Mouse (Mus musculus) cerebellum, adult 2 months (tissue): ENCODE results near the gene Abca1. TPM values are rescaled to one million over a fixed set of nuclear protein-coding genes. Genes with fewer than 3 reads are reported as not detected.

Source experiments
- DNase-seq, 2 experiments: peaks; one replicate each; pipeline ENCODE4 v3.0.0; 2021
- H3K27ac ChIP-seq: fragments of 200-500 bp; 2 replicates; pipeline ENCODE4 v1.5.1; 2012; ENCODE audit warnings: low read length, control low read depth, inconsistent platforms; ENCODE audit not compliant: insufficient read depth
- H3K27me3 ChIP-seq: fragments of 200-500 bp; 2 replicates; pipeline ENCODE4 v1.6.1; 2012; ENCODE audit warnings: inconsistent platforms, mild to moderate bottlenecking, low read length, moderate library complexity; ENCODE audit not compliant: control insufficient read depth, insufficient read depth
- H3K4me1 ChIP-seq: fragments of 200-500 bp; 2 replicates; pipeline ENCODE4 v1.6.1; 2011; ENCODE audit warnings: low read length; ENCODE audit not compliant: control insufficient read depth, insufficient read depth
- H3K4me3 ChIP-seq: fragments of 200-500 bp; replicated peaks from 2 replicates; pipeline ENCODE3; 2011; ENCODE audit warnings: mild to moderate bottlenecking, low read depth, low read length, control low read depth; ENCODE audit not compliant: insufficient read depth
- CTCF ChIP-seq: fragments of 200-500 bp; IDR thresholded peaks from 2 replicates; pipeline ENCODE4 v1.5.1; 2011; ENCODE audit warnings: low read depth, mild to moderate bottlenecking, control low read depth, low read length, moderate library complexity, borderline replicate concordance; ENCODE audit not compliant: insufficient read depth
- POLR2A ChIP-seq: fragments of 200-500 bp; IDR thresholded peaks from 2 replicates; pipeline ENCODE4 v1.6.1; 2011; ENCODE audit warnings: low read length, control low read depth, borderline replicate concordance; ENCODE audit not compliant: insufficient read depth
- WGBS: fragments of 180-500 bp; shearing (Covaris S2); methylation state at CpG from one replicate; pipeline ENCODE4 v1.1.7; 2018; 5-methylcytosine and 5-hydroxymethylcytosine counted together
- polyA plus RNA-seq: library from polyadenylated mRNA; depleted of rRNA; stranded (reverse); fragments of >200 nt; gene quantifications from 2 replicates; pipeline ENCODE4 v1.2.3, GENCODE M21; 2012

Abca1 gene
- polyA plus RNA-seq, 1 experiment = 10.0 TPM

DNA sequence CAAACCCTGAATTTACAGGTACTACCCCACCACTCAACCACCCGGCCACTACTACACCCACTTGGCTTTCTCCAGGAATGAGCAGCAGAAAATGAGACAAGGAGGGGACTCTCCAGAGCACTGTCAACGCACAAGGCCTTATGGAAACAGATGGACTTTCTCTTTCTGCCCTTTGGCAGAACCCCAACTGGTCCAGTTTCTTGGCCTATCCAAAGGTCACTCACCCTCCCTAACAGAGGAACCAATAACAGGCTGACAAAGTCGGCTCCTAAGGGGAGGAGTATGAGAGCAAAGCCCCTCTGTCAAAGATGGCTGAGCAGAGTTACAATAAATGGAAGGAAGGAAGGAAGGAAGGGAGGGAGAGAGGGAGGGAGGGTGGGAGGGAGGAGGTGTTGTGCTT lies 65.4 kb downstream of the Abca1 start:
- H3K27me3 ChIP-seq = no peaks in the 10 kb centered on the region
- H3K4me3 ChIP-seq = no peak overlapping the region
- no peak for DNase-seq
- no peak overlapping the region for H3K27ac ChIP-seq
- no peaks in the 10 kb centered on the region; the same call in 1 of the 2 replicates for H3K4me1 ChIP-seq
- WGBS = 40% methylated on average over 3 of the region's 3 CpGs
- TF ChIP-seq POLR2A = no peak
- no peak for TF ChIP-seq CTCF

DNA sequence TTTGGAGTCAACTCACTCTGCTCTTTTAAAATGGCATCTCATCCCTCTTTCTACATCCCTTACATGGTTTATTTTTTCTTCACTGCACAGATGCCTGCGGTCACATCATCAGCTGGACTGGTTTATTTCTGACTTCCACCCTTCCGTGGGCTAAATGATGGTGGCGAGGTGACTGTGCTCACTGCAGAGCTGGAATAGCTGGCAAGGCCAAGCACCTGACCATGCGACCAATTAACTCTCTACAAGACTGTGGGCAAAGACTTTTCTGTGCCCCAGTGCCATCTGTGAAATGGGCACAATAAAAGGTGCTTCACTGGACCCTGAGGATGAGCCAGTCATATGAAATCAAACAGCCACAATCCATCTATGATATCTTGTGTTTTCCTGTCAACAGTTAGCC lies 66.1 kb downstream of the Abca1 start:
- H3K27ac ChIP-seq = no peak overlapping the region
- no peak for DNase-seq
- H3K27me3 ChIP-seq = no peaks in the 10 kb centered on the region
- 91% methylated on average over 4 of the region's 4 CpGs for WGBS
- H3K4me3 ChIP-seq = no peak overlapping the region
- H3K4me1 ChIP-seq = no peaks in the 10 kb centered on the region; the same call in 1 of the 2 replicates
- no peak for TF ChIP-seq POLR2A
- no peak for TF ChIP-seq CTCF

DNA sequence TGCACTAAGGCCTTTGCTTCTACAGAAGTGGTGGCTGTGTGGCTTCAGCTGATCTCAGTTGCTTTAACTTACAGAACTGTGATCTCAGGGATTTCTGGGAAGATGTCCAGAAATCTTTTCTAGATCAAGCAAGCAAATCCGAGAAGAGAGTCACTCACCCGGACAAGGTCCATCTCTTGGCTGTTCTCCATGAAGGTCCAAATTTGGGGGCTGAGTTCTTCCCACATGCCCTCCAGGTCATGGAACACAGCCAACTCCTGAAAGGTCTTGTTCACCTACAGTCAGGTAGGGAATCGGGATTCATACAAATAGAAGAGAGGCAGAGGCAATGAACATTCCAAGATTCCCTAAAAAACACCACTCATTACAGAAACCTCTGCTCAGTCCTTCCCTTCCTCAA lies 70.1 kb downstream of the Abca1 start:
- Histone ChIP-seq H3K4me3 (no peak overlapping the region), H3K27me3 (no peaks in the 10 kb centered on the region), H3K27ac (no peak overlapping the region), H3K4me1 (no peaks in the 10 kb centered on the region; the same call in 1 of the 2 replicates)
- 33% methylated on average over 3 of the region's 3 CpGs for WGBS
- no peak for TF ChIP-seq POLR2A
- no peak for TF ChIP-seq CTCF
- no peak for DNase-seq

DNA sequence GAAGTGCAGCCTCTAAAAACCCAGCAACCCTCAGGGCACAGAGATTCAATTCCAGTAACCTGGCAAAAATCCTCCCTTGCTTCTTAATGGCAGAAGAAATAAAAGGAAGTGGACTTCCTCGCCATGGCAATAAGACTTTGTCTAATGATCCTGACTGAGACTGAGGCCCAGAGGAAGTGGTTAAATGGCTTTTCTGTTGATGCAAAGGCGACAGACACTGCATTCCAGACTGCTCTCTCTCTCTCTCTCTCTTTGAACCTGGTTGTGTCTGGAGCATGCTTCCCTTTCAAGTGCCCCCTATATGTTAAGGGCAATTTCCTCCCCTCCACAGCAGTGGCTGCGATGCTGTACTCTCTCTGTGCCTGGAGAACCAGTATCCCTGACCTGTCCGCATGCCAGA lies 70.7 kb downstream of the Abca1 start:
- TF ChIP-seq CTCF (no peak), POLR2A (no peak)
- no peak for DNase-seq
- no peak overlapping the region for H3K4me3 ChIP-seq
- 83% methylated on average over 4 of the region's 4 CpGs for WGBS
- H3K27me3 ChIP-seq = no peaks in the 10 kb centered on the region
- H3K27ac ChIP-seq = no peak overlapping the region
- H3K4me1 ChIP-seq = no peaks in the 10 kb centered on the region; the same call in 1 of the 2 replicates

DNA sequence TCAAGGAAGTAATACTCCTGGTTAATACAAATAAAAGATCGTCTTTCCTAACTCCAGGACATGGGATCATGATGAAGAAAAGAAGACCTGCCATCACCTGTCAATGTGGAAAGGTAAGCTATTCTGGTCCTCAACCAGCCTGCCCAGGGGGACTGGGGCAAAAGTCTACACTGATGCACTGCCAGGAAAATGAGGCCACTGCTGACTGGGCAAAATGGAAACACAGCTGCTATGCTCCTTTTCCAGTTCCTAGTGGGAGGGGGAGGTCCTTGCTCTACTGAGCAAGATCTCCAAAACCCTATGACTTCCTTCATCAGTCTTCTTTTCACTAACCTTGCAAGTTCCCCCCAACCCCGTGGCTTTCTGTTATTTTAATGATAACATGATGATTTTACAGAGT lies 73.1 kb downstream of the Abca1 start:
- Histone ChIP-seq H3K4me1 (no peaks in the 10 kb centered on the region), H3K27ac (no peak overlapping the region), H3K27me3 (no peaks in the 10 kb centered on the region), H3K4me3 (no peak overlapping the region)
- TF ChIP-seq CTCF = no peak
- no peak for TF ChIP-seq POLR2A
- 77% methylated on average over 2 of the region's 2 CpGs for WGBS
- DNase-seq = no peak

GRCm38 (mm10) chr4:53085634-53086033 lies 74.1 kb downstream of the Abca1 start:
- Histone ChIP-seq H3K4me1 (no peaks in the 10 kb centered on the region), H3K27ac (no peak overlapping the region), H3K4me3 (no peak overlapping the region), H3K27me3 (no peaks in the 10 kb centered on the region)
- no peak for DNase-seq
- TF ChIP-seq CTCF (no peak), POLR2A (no peak)
- 82% methylated on average over 4 of the region's 4 CpGs for WGBS

GRCm38 (mm10) chr4:53083071-53083470 lies 76.6 kb downstream of the Abca1 start:
- no peak for TF ChIP-seq POLR2A
- TF ChIP-seq CTCF = no peak
- Histone ChIP-seq H3K27me3 (no peaks in the 10 kb centered on the region), H3K4me1 (no peaks in the 10 kb centered on the region), H3K4me3 (no peak overlapping the region), H3K27ac (no peak overlapping the region; the same call in 1 of the 2 replicates)
- no peak for DNase-seq
- 92% methylated on average over 2 of the region's 2 CpGs for WGBS

- no peaks in the 10 kb centered on the region for H3K4me1 ChIP-seq
- no peak for DNase-seq
- TF ChIP-seq CTCF (no peak), POLR2A (no peak)
- WGBS = 82% methylated on average over 7 of the region's 7 CpGs
- H3K4me3 ChIP-seq = no peak overlapping the region
- H3K27ac ChIP-seq = no peak overlapping the region
- no peaks in the 10 kb centered on the region for H3K27me3 ChIP-seq
These were observed 77.2 kb downstream of the Abca1 start for GRCm38 (mm10) chr4:53082451-53082850.
